Comparison of ENCODE assay signal across 27 mouse cellular contexts in genomic region chr1:85742333-85742732, GRCm38 (mm10). TPM values are rescaled to one million over a fixed set of nuclear protein-coding genes. Genes with fewer than 3 reads are reported as not detected.
DNase-seq lines count a peak whose midpoint lies in the region; ATAC-seq lines count a peak whose summit lies in the region.
"Had no signal": no experiment of that assay in that cellular context is flagged by ENCODE, and none has a peak within 500 bp of the region (broad histone marks: within the 10 kb centered on the region; RNA-seq: fewer than 3 reads in every experiment).

No protein-coding gene starts in this region.

- H3K9ac ChIP-seq in forebrain, embryonic 11.5 days (ENCODE audit: low read length) = no peak overlapping the region
- no peak overlapping the region for H3K9ac ChIP-seq in forebrain, embryonic 12.5 days
- H3K9ac ChIP-seq in midbrain, embryonic 14.5 days (replicated peaks; ENCODE audit: low read length) = no peak overlapping the region
- H3K9ac ChIP-seq: embryonic facial prominence, embryonic 12.5 days; heart, embryonic 15.5 days; hindbrain, embryonic 15.5 days; liver, embryonic 12.5 days; liver, postnatal 0 days had no signal

- H3K4me1 ChIP-seq in forebrain, embryonic 11.5 days (replicated peaks; ENCODE audit: control insufficient read depth, insufficient read depth, low read length) = 0 out of 2 replicates have a peak, but pooled peaks cover 3% of the 10 kb centered on the region
- peaks cover 13% of the 10 kb centered on the region; the same call in 1 of the 2 replicates for H3K4me1 ChIP-seq in forebrain, embryonic 12.5 days
- peaks cover 22% of the 10 kb centered on the region for H3K4me1 ChIP-seq in midbrain, embryonic 10.5 days
- H3K4me1 ChIP-seq in midbrain, embryonic 14.5 days (ENCODE audit: control insufficient read depth, insufficient read depth, low read length) = 0 out of 2 replicates have a peak, but pooled peaks cover 4% of the 10 kb centered on the region
- H3K4me1 ChIP-seq in embryonic facial prominence, embryonic 10.5 days = peaks cover 12% of the 10 kb centered on the region
- H3K4me1 ChIP-seq: embryonic facial prominence, embryonic 12.5 days; heart, embryonic 10.5 days; heart, embryonic 15.5 days; hindbrain, embryonic 15.5 days; liver, embryonic 12.5 days had no signal

- WGBS in forebrain, embryonic 11.5 days = 66% methylated on average over 5 of the region's 5 CpGs
- WGBS in forebrain, embryonic 12.5 days = 61% methylated on average over 5 of the region's 5 CpGs
- 60% methylated on average over 5 of the region's 5 CpGs for WGBS in midbrain, embryonic 10.5 days
- 22% methylated on average over 5 of the region's 5 CpGs for WGBS in midbrain, embryonic 14.5 days
- 63% methylated on average over 5 of the region's 5 CpGs for WGBS in embryonic facial prominence, embryonic 10.5 days

- H3K4me2 ChIP-seq in forebrain, embryonic 11.5 days (ENCODE audit: low read depth, low read length, severe bottlenecking) = no peak overlapping the region
- H3K4me2 ChIP-seq in forebrain, embryonic 12.5 days = no peak overlapping the region
- no peak overlapping the region for H3K4me2 ChIP-seq in midbrain, embryonic 14.5 days (ENCODE audit: low read length)
- H3K4me2 ChIP-seq: embryonic facial prominence, embryonic 12.5 days; heart, embryonic 15.5 days; hindbrain, embryonic 15.5 days; liver, embryonic 12.5 days had no signal

- 0 out of 2 replicates have a peak, but pooled peaks have one; percentile 22 for ATAC-seq in forebrain, embryonic 11.5 days (replicated peaks; ENCODE audit: low FRiP score)
- ATAC-seq in forebrain, embryonic 12.5 days (ENCODE audit: low FRiP score) = no peak
- no peak for ATAC-seq in midbrain, embryonic 14.5 days (ENCODE audit: low FRiP score, low TSS enrichment)
- ATAC-seq in CD4-positive, CD25-positive, alpha-beta regulatory T cell, adult 4 months = peak; percentile 25
- ATAC-seq: intestine, postnatal 0 days; liver, embryonic 12.5 days; liver, postnatal 0 days; lung, postnatal 0 days had no signal

- DNase-seq in forebrain, embryonic 11.5 days (ENCODE audit: low spot score) = no peak
- DNase-seq in midbrain, embryonic 10.5 days (ENCODE audit: low spot score) = no peak
- no peak for DNase-seq in midbrain, embryonic 14.5 days
- no peak for DNase-seq in embryonic facial prominence, embryonic 10.5 days (ENCODE audit: low spot score)
- no peak for DNase-seq in urinary bladder, postnatal 10 days (ENCODE audit: low spot score)
- no peak for DNase-seq in left cerebral cortex, postnatal 36 days (ENCODE audit: low spot score in 2 of 2)
- DNase-seq: adrenal gland, postnatal 25 days; B cell, adult 2 months; cerebellum, adult 11-12 months; cerebellum, adult 9-11 months; gastrocnemius, postnatal 25 days; heart, adult 11 months; kidney, adult 9 months; kidney, postnatal 14 days; liver, postnatal 0 days; thymus, postnatal 4 days had no signal

- H3K27me3 ChIP-seq in forebrain, embryonic 11.5 days (ENCODE audit: control insufficient read depth, insufficient read depth, low read length) = no peaks in the 10 kb centered on the region
- no peaks in the 10 kb centered on the region for H3K27me3 ChIP-seq in forebrain, embryonic 12.5 days
- H3K27me3 ChIP-seq in midbrain, embryonic 10.5 days (ENCODE audit: low read depth, poor library complexity, severe bottlenecking) = 0 out of 2 replicates have a peak, but pooled peaks cover 3% of the 10 kb centered on the region
- H3K27me3 ChIP-seq in midbrain, embryonic 14.5 days (ENCODE audit: control insufficient read depth, insufficient read depth, low read length) = no peaks in the 10 kb centered on the region
- H3K27me3 ChIP-seq in embryonic facial prominence, embryonic 10.5 days (replicated peaks; ENCODE audit: low read depth, poor library complexity, severe bottlenecking) = no peaks in the 10 kb centered on the region
- H3K27me3 ChIP-seq: embryonic facial prominence, embryonic 12.5 days; heart, embryonic 15.5 days; hindbrain, embryonic 15.5 days; liver, embryonic 12.5 days had no signal

- peaks cover 2% of the 10 kb centered on the region; the same call in 1 of the 2 replicates for H3K9me3 ChIP-seq in forebrain, embryonic 11.5 days (ENCODE audit: control insufficient read depth, low read length)
- no peaks in the 10 kb centered on the region for H3K9me3 ChIP-seq in forebrain, embryonic 12.5 days
- H3K9me3 ChIP-seq in midbrain, embryonic 10.5 days (replicated peaks) = no peaks in the 10 kb centered on the region
- no peaks in the 10 kb centered on the region for H3K9me3 ChIP-seq in midbrain, embryonic 14.5 days (ENCODE audit: control insufficient read depth, low read length)
- no peaks in the 10 kb centered on the region for H3K9me3 ChIP-seq in embryonic facial prominence, embryonic 10.5 days
- H3K9me3 ChIP-seq: embryonic facial prominence, embryonic 12.5 days; heart, embryonic 10.5 days; heart, embryonic 15.5 days; hindbrain, embryonic 15.5 days had no signal

- H3K4me3 ChIP-seq in forebrain, embryonic 11.5 days (ENCODE audit: low read depth, low read length) = no peak overlapping the region
- no peak overlapping the region for H3K4me3 ChIP-seq in forebrain, embryonic 12.5 days (replicated peaks)
- H3K4me3 ChIP-seq in midbrain, embryonic 10.5 days = no peak overlapping the region
- H3K4me3 ChIP-seq in midbrain, embryonic 14.5 days (replicated peaks; ENCODE audit: low read depth, low read length) = no peak overlapping the region
- H3K4me3 ChIP-seq in embryonic facial prominence, embryonic 10.5 days = no peak overlapping the region
- H3K4me3 ChIP-seq: embryonic facial prominence, embryonic 12.5 days; heart, embryonic 10.5 days; heart, embryonic 15.5 days; hindbrain, embryonic 15.5 days; left cerebral cortex, adult 2 months; liver, embryonic 12.5 days had no signal

- intact Hi-C loops in left cerebral cortex, postnatal 36 days (cut with DNase I) = no loop called here

- H3K36me3 ChIP-seq in forebrain, embryonic 11.5 days (ENCODE audit: control insufficient read depth, insufficient read depth, low read length) = no peaks in the 10 kb centered on the region
- no peaks in the 10 kb centered on the region for H3K36me3 ChIP-seq in forebrain, embryonic 12.5 days (replicated peaks)
- H3K36me3 ChIP-seq in midbrain, embryonic 10.5 days = no peaks in the 10 kb centered on the region
- no peaks in the 10 kb centered on the region for H3K36me3 ChIP-seq in midbrain, embryonic 14.5 days (ENCODE audit: control insufficient read depth, insufficient read depth, low read length)
- no peaks in the 10 kb centered on the region for H3K36me3 ChIP-seq in embryonic facial prominence, embryonic 10.5 days (replicated peaks)
- H3K36me3 ChIP-seq: embryonic facial prominence, embryonic 12.5 days; heart, embryonic 10.5 days; heart, embryonic 15.5 days; hindbrain, embryonic 15.5 days; liver, embryonic 12.5 days had no signal

- 0 out of 2 replicates have a peak overlapping the region, but pooled peaks have one; percentile 39 for H3K27ac ChIP-seq in forebrain, embryonic 11.5 days (ENCODE audit: low read depth, low read length)
- H3K27ac ChIP-seq in forebrain, embryonic 12.5 days = no peak overlapping the region
- H3K27ac ChIP-seq in midbrain, embryonic 10.5 days (replicated peaks) = peak overlapping the region; percentile 71
- H3K27ac ChIP-seq in midbrain, embryonic 14.5 days (replicated peaks; ENCODE audit: low read depth, low read length) = no peak overlapping the region
- H3K27ac ChIP-seq in embryonic facial prominence, embryonic 10.5 days (replicated peaks) = 0 out of 2 replicates have a peak overlapping the region, but pooled peaks have one; percentile 44
- H3K27ac ChIP-seq: heart, embryonic 10.5 days; heart, embryonic 15.5 days; hindbrain, embryonic 15.5 days; left cerebral cortex, adult 2 months; liver, embryonic 12.5 days; macrophage had no signal

RNA-seq across cellular contexts. Expression of gene A630001G21Rik, which starts 36.1 kb away (rescaled TPM):
- 1.0 and 1.3 TPM in 2 replicates for polyA plus RNA-seq in forebrain, embryonic 11.5 days (2014; fragmentation: Nextera tagmentation; extraction: Ambion mirVana)
- 0.53 and 1.6 TPM in 2 replicates for polyA plus RNA-seq in forebrain, embryonic 12.5 days (2016; fragmentation: Nextera tagmentation; extraction: Ambion mirVana)
- 1.1 and 1.2 TPM in 2 replicates for polyA plus RNA-seq in midbrain, embryonic 10.5 days (2016; fragmentation: Nextera tagmentation; extraction: Ambion mirVana)
- polyA plus RNA-seq in midbrain, embryonic 14.5 days (2014; fragmentation: Nextera tagmentation; extraction: Ambion mirVana) = 0.59 and 0.80 TPM in 2 replicates
- 10 to 100 TPM; 43.4 to 55.8 TPM for polyA plus RNA-seq in CD4-positive, CD25-positive, alpha-beta regulatory T cell, adult 4 months (2017; shearing (Covaris generic))
- polyA plus RNA-seq in embryonic facial prominence, embryonic 10.5 days (2016; fragmentation: Nextera tagmentation; extraction: Ambion mirVana) = 0.59 and 0.92 TPM in 2 replicates
- total RNA-seq in left cerebral cortex, postnatal 36 days (2021) = 1 to 10 TPM in 1 of 2 experiments, under 1 TPM in 1; 0.17 to 1.2 TPM
- total RNA-seq: left cerebral cortex, adult 2 months had no signal

RNA-seq across cellular contexts. Expression of gene Cab39, which starts 50.9 kb away (rescaled TPM):
- polyA plus RNA-seq in forebrain, embryonic 11.5 days (2014; fragmentation: Nextera tagmentation; extraction: Ambion mirVana) = 59.7 and 62.3 TPM in 2 replicates
- polyA plus RNA-seq in forebrain, embryonic 12.5 days (2016; fragmentation: Nextera tagmentation; extraction: Ambion mirVana) = 68.3 and 69.7 TPM in 2 replicates
- polyA plus RNA-seq in midbrain, embryonic 10.5 days (2016; fragmentation: Nextera tagmentation; extraction: Ambion mirVana) = 35.5 and 40.6 TPM in 2 replicates
- polyA plus RNA-seq in midbrain, embryonic 14.5 days (2014; fragmentation: Nextera tagmentation; extraction: Ambion mirVana) = 74.8 and 94.5 TPM in 2 replicates
- polyA plus RNA-seq in CD4-positive, CD25-positive, alpha-beta regulatory T cell, adult 4 months (2017; shearing (Covaris generic)) = 10 to 100 TPM; 37.0 to 53.5 TPM
- 33.6 and 34.2 TPM in 2 replicates for polyA plus RNA-seq in embryonic facial prominence, embryonic 10.5 days (2016; fragmentation: Nextera tagmentation; extraction: Ambion mirVana)
- 100 to 1,000 TPM; 150 to 163 TPM for total RNA-seq in left cerebral cortex, postnatal 36 days (2021)

Comparison
In these comparisons a context has a peak if more than half of its experiments do, and no peak if none do; other contexts are left out.
1. ATAC-seq: peak in forebrain, embryonic 11.5 days (single experiment) and CD4-positive, CD25-positive, alpha-beta regulatory T cell, adult 4 months (single experiment); none in forebrain, embryonic 12.5 days (single experiment) and midbrain, embryonic 14.5 days (single experiment).
2. H3K27ac ChIP-seq: peak in forebrain, embryonic 11.5 days (single experiment), midbrain, embryonic 10.5 days (single experiment) and embryonic facial prominence, embryonic 10.5 days (single experiment); none in forebrain, embryonic 12.5 days (single experiment) and midbrain, embryonic 14.5 days (single experiment).
3. RNA of gene A630001G21Rik, which starts 36.1 kb away (polyA plus RNA-seq): 43.4 to 55.8 TPM in CD4-positive, CD25-positive, alpha-beta regulatory T cell, adult 4 months; 0.53 to 1.6 TPM in forebrain, embryonic 12.5 days, 1.0 to 1.3 TPM in forebrain, embryonic 11.5 days, 1.1 to 1.2 TPM in midbrain, embryonic 10.5 days, 0.59 to 0.92 TPM in embryonic facial prominence, embryonic 10.5 days and 0.59 to 0.80 TPM in midbrain, embryonic 14.5 days; every median in the first group is over 10 times any median in the second.